Mouse (Mus musculus): Measurements from ENCODE around the gene A630001G21Rik.

DNA sequence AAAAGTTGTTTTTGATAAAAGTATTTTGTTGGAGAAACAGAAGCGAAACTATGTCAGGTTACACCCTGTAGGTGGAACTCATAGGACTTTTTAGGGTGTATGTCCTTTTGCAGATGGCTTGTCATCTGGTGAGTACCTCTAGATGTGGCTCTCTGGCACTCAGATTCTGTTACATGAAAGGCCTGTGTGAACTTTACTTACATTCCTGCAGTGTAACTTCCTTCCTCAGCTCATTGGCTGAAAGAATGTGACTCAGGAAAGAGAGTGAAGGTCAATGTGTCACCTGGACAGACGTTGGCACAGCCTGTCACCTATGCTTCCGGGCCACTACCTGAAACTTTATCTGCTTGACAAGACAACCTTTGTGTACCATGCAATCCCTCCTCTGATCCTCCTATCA is 33.9 kb downstream of the A630001G21Rik start:
- TF ChIP-seq POLR2A (IDR thresholded peaks at IDR 0.05; ENCODE audit: control insufficient read depth, low read depth, low read length), result no peak
- TF ChIP-seq CTCF (IDR thresholded peaks at IDR 0.05; ENCODE audit: control insufficient read depth, insufficient read depth, insufficient replicate concordance, low read depth, low read length), result no peak
